Mouse (Mus musculus) heart, embryonic 16.5 days (tissue): ENCODE measurements around the gene Apaf1. TPM values are rescaled to one million over a fixed set of nuclear protein-coding genes. Genes with fewer than 3 reads are reported as not detected.

Experiments used
- ATAC-seq: fragments of 200-750 bp; cut with Nextera tagmentation; replicated peaks from 2 replicates; pipeline ENCODE4 v1.8.0; 2017; ENCODE audit warnings: moderate number of reproducible peaks; ENCODE audit not compliant: insufficient read depth, low FRiP score; ENCODE audit errors: extremely low read depth
- H3K27ac ChIP-seq: fragments of 300-500 bp; sonication (generic); 2 replicates; pipeline ENCODE4 v1.5.1; 2014; ENCODE audit warnings: mild to moderate bottlenecking, low read length, control low read depth, moderate library complexity
- H3K27me3 ChIP-seq: fragments of 300-500 bp; sonication (generic); 2 replicates; pipeline ENCODE4 v1.6.1; 2014; ENCODE audit warnings: low read length, mixed read lengths; ENCODE audit not compliant: control insufficient read depth, insufficient read depth
- H3K36me3 ChIP-seq: fragments of 300-500 bp; sonication (generic); 2 replicates; pipeline ENCODE4 v1.6.1; 2014; ENCODE audit not compliant: control insufficient read depth, insufficient read depth
- H3K4me1 ChIP-seq: fragments of 300-500 bp; sonication (generic); 2 replicates; pipeline ENCODE4 v1.6.1; 2014; ENCODE audit warnings: low read length, mixed read lengths; ENCODE audit not compliant: control insufficient read depth, insufficient read depth
- H3K4me2 ChIP-seq: fragments of 300-500 bp; sonication (generic); 2 replicates; pipeline ENCODE4 v1.6.1; 2014; ENCODE audit warnings: low read depth, mild to moderate bottlenecking, control low read depth, low read length
- H3K4me3 ChIP-seq: fragments of 300-500 bp; sonication (generic); 2 replicates; pipeline ENCODE4 v1.5.1; 2014; ENCODE audit warnings: mild to moderate bottlenecking, control low read depth, low read length
- H3K9ac ChIP-seq: fragments of 300-500 bp; sonication (generic); 2 replicates; pipeline ENCODE4 v1.6.1; 2014; ENCODE audit warnings: low read length, control low read depth
- H3K9me3 ChIP-seq: fragments of 300-500 bp; sonication (generic); replicated peaks from 2 replicates; pipeline ENCODE4 v1.6.1; 2016; ENCODE audit warnings: low read length; ENCODE audit not compliant: control insufficient read depth
- WGBS: fragments of 180-500 bp; shearing (Covaris S2); extraction: QIAGEN DNeasy Blood & Tissue Kit; methylation state at CpG from one replicate; pipeline ENCODE4 v1.1.7; 2014; 5-methylcytosine and 5-hydroxymethylcytosine counted together
- polyA plus RNA-seq: library from polyadenylated mRNA; unstranded; fragments of >200 nt; fragmentation: Nextera tagmentation; extraction: Ambion mirVana; gene quantifications from 2 replicates; pipeline ENCODE4 v1.2.1, GENCODE M21; 2015

Apaf1 gene
- polyA plus RNA-seq, result 8.5 and 9.8 TPM in 2 replicates

DNA sequence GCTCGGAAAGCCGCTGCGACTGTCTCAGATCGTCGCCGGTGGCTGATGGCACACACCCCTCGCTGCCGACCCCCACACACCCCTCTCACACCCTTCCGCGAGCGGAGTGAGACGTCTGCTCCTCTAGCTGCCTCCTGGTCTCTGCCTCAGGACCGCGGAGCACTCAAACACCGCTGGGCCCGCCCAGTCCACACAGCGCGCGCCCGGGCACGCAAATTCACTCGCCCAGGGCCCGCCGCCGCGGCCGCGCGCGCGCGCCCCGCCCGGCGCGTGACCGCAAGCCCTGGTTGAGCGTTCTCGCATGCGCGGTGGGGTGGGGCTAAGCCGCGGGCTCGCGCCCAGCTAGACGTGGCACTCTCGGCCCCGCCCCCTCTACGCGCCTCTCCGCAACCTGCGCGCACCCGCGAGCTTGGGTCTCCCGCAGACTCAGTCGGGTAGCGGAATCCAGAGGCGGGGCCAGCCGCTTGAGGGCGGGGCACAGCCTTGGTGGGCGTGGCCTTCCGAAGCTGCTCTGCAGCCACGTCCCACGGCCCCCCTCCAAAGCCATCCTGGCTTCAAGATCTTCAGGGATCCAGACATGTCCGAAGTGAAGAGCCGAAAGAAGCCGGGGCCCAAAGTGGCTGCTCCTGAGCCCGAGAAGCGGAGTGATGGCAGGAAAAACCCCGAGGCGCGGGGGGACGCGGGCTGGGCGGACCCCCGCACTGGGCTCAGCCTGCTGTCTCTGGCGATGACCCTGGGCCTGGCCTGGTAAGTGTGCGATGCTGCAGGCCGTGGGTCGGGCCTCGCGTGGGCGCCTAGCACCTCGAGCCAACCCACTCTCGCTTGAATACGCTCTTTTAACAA, at the start of gene Apaf1, which contains the start of gene Ikbip:
Apaf1 (minus strand) TSS at position 221 of the 843 bp plus-strand sequence.
Ikbip (plus strand) TSS at position 391 of the 843 bp plus-strand sequence.
- peak; percentile 96 for ATAC-seq
- H3K4me2 ChIP-seq, result peak within 1 kb of the TSS; percentile 82
- H3K4me3 ChIP-seq, result peak within 1 kb of the TSS; percentile 77
- WGBS, result under 1% methylated on average over 85 of the region's 87 CpGs
- no peaks in the 10 kb centered on the region for H3K27me3 ChIP-seq
- H3K27ac ChIP-seq, result peak within 1 kb of the TSS; percentile 86
- H3K4me1 ChIP-seq, result peaks cover 7% of the 10 kb centered on the region; the same call in 1 of the 2 replicates
- no peaks in the 10 kb centered on the region for H3K9me3 ChIP-seq
- H3K9ac ChIP-seq, result peak within 1 kb of the TSS; percentile 89
- H3K36me3 ChIP-seq, result peaks cover 5% of the 10 kb centered on the region

- Histone ChIP-seq H3K36me3 (no peaks in the 10 kb centered on the region), H3K9me3 (0 out of 2 replicates have a peak, but pooled peaks cover 3% of the 10 kb centered on the region), H3K4me2 (no peak overlapping the region), H3K4me1 (peaks cover 9% of the 10 kb centered on the region), H3K4me3 (no peak overlapping the region), H3K27me3 (no peaks in the 10 kb centered on the region), H3K9ac (no peak overlapping the region), H3K27ac (no peak overlapping the region)
- WGBS, result 86% methylated on average over 1 of the region's 1 CpGs
- no peak for ATAC-seq
Observed at GRCm38 (mm10) chr10:91131565-91131964, 49.0 kb upstream of the Apaf1 start.

DNA sequence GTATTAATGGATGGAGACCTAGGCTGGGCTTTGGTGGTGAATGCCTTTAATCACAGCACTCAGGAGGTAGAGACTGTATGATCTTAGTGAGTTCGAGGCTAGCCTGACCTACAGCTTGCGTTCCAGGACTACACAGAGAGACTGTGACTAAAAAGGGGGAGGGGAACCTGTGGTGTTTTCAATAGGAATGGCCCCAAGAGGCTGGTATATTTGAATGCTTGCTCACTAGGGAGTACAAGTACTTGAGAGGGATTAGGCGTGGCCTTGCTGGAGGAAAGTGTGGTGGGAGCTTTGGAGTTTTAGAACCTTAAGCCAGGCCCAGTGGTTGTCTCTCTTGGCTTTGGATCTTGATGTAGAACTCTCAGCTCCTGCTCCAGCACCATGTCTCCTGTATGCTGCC, 48.2 kb upstream of the Apaf1 start:
- Histone ChIP-seq H3K4me1 (peaks cover 10% of the 10 kb centered on the region), H3K27me3 (no peaks in the 10 kb centered on the region), H3K4me2 (no peak overlapping the region), H3K27ac (no peak overlapping the region), H3K36me3 (no peaks in the 10 kb centered on the region), H3K9me3 (0 out of 2 replicates have a peak, but pooled peaks cover 3% of the 10 kb centered on the region), H3K4me3 (no peak overlapping the region), H3K9ac (no peak overlapping the region)
- WGBS, result 91% methylated on average over 3 of the region's 3 CpGs
- no peak for ATAC-seq

GRCm38 (mm10) chr10:91128551-91129160, 46.1 kb upstream of the Apaf1 start:
- 58% methylated on average over 1 of the region's 1 CpGs for WGBS
- H3K4me1 ChIP-seq, result peaks cover 12% of the 10 kb centered on the region
- H3K9ac ChIP-seq, result no peak overlapping the region
- H3K9me3 ChIP-seq, result 0 out of 2 replicates have a peak, but pooled peaks cover 3% of the 10 kb centered on the region
- no peaks in the 10 kb centered on the region for H3K36me3 ChIP-seq
- H3K4me2 ChIP-seq, result no peak overlapping the region
- no peak overlapping the region for H3K27ac ChIP-seq
- no peak for ATAC-seq
- no peaks in the 10 kb centered on the region for H3K27me3 ChIP-seq
- no peak overlapping the region for H3K4me3 ChIP-seq

GRCm38 (mm10) chr10:91127395-91127794, 44.8 kb upstream of the Apaf1 start:
- Histone ChIP-seq H3K9me3 (0 out of 2 replicates have a peak, but pooled peaks cover 3% of the 10 kb centered on the region), H3K27me3 (no peaks in the 10 kb centered on the region), H3K4me1 (peaks cover 12% of the 10 kb centered on the region), H3K4me3 (no peak overlapping the region), H3K27ac (peak overlapping the region; percentile 86), H3K4me2 (no peak overlapping the region), H3K36me3 (no peaks in the 10 kb centered on the region), H3K9ac (0 out of 2 replicates have a peak overlapping the region, but pooled peaks have one; percentile 21)
- no peak for ATAC-seq
- WGBS, result 35% methylated on average over 2 of the region's 2 CpGs

DNA sequence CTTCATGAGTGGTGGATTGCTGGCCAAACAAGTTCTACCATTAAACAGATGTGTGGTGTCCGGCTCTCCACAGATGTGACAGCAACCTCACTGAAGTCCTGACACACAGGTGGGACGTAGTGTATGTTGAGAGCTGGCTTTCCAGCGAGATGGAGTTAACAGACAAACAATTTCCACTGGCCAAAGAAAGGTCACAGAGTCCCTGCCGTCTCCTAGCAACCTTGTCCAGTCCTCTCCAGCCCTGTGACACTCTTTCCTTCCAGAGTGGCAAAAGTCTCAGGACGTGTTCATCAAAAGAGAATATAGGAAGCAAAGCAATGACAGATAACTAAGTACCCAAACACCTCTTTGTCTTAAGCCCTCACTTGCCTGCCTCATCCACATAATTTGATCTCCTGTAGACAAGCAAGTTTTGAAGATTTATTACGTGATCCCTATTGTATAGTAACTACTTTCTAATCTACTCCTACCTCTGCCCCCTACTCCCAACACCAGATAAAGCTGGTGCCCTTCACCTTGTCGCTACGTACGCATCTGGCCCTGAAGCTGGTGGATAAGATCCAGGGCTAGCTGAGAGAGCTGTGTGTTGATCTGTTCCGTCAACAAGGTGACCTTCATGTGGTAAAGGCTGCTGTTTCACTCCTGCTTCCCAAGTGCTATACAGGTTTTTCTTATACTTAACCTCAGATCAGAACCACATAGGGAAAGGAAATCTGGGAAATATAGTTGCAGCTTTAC, 44.2 kb upstream of the Apaf1 start:
- WGBS, result 31% methylated on average over 10 of the region's 10 CpGs
- 0 out of 2 replicates have a peak, but pooled peaks cover 3% of the 10 kb centered on the region for H3K9me3 ChIP-seq
- no peak overlapping the region for H3K4me3 ChIP-seq
- ATAC-seq, result no peak
- no peak overlapping the region for H3K4me2 ChIP-seq
- H3K9ac ChIP-seq, result peak overlapping the region; percentile 21; the same call in 1 of the 2 replicates
- H3K4me1 ChIP-seq, result peaks cover 12% of the 10 kb centered on the region
- no peaks in the 10 kb centered on the region for H3K27me3 ChIP-seq
- peak overlapping the region; percentile 86 for H3K27ac ChIP-seq
- H3K36me3 ChIP-seq, result peaks cover 4% of the 10 kb centered on the region; the same call in 1 of the 2 replicates

DNA sequence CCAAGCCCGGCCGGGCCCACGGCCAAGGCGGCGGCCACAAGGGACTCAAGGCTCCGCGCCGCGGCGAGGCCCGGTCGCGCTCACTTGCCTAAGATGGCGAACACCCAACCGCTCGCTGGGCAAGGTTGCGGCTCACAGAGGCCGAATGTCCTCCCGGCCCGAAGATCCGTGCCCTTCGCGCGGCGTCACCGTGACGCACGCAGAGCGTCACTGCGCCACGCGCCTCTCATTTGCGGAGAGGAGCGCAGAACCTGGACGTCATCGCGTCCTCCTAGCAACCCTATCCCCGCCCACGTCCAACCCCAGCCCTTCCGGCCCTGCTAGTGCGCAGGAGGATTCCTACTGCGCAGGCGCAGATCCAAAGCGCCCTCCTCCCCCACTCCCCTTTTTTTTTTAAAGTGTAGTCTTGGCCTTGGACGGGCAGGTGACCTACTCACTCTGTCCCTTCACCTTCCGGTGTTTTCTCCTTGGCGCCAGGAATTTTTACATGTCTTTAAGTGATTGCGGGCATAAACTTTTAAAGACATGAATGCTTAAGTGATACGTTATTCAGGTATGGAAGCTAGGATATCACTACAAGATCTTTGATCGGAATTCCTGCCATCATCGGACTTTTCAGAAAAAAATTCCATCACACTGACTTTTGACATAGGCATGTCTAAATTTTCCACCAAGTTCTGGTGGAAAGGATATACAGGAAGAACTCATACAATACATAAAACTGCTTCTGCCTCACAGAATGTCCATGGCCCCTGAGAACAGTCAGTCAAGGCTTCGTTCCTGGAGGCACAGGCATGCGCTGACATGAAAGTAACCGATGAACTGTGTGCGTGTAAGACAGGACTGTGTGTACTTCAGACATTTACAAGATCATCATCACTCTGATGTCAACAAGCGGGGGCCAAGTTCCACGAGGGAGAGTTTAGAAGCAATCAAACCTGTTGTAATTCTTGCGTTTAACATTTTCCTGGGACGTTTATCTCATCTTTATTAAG, 41.6 kb upstream of the Apaf1 start, which contains the start of gene Slc25a3:
Slc25a3 (minus strand) TSS at position 232 of the 995 bp plus-strand sequence.
- Histone ChIP-seq H3K9ac (peak within 1 kb of the TSS; percentile 100), H3K4me1 (peaks cover 24% of the 10 kb centered on the region), H3K4me2 (peak within 1 kb of the TSS; percentile 69), H3K27me3 (no peaks in the 10 kb centered on the region), H3K4me3 (peak within 1 kb of the TSS; percentile 100), H3K9me3 (no peaks in the 10 kb centered on the region), H3K27ac (peak within 1 kb of the TSS; percentile 97), H3K36me3 (peaks cover 26% of the 10 kb centered on the region)
- WGBS, result 9% methylated on average over 59 of the region's 59 CpGs
- ATAC-seq, result peak; percentile 99
